Mouse (Mus musculus) limb, embryonic 11.5 days (tissue): Measurements from ENCODE around the gene Gast. TPM values are rescaled to one million over a fixed set of nuclear protein-coding genes. Genes with fewer than 3 reads are reported as not detected.
A peak's percentile ranks its signal among the peaks of the same experiment; 100 is the strongest.
"Not testable (repeated sequence)": the region's sequence is repeated elsewhere in the genome, so short reads cannot be mapped to it uniquely, and the experiment has no call there.

Source experiments
- ATAC-seq: fragments of 200-750 bp; cut with Nextera tagmentation; 2 replicates; pipeline ENCODE4 v1.8.0; 2017; ENCODE audit warnings: low read depth; ENCODE audit not compliant: insufficient number of reproducible peaks, low FRiP score, low TSS enrichment
- DNase-seq: peaks from one replicate; pipeline ENCODE4 v3.0.0-alpha.2; 2015; ENCODE audit warnings: low spot score
- H3K27ac ChIP-seq: fragments of 300-500 bp; sonication (generic); replicated peaks from 2 replicates; pipeline ENCODE4 v1.5.1; 2014; ENCODE audit warnings: low read depth, mild to moderate bottlenecking, low read length
- H3K27me3 ChIP-seq: fragments of 300-500 bp; sonication (generic); 2 replicates; pipeline ENCODE4 v1.6.1; 2014; ENCODE audit warnings: mild to moderate bottlenecking, low read length, mixed read lengths; ENCODE audit not compliant: control insufficient read depth, insufficient read depth
- H3K36me3 ChIP-seq: fragments of 300-500 bp; sonication (generic); 2 replicates; pipeline ENCODE4 v1.6.1; 2014; ENCODE audit warnings: mild to moderate bottlenecking, low read length, moderate library complexity, mixed read lengths; ENCODE audit not compliant: control insufficient read depth, insufficient read depth
- H3K4me1 ChIP-seq: fragments of 300-500 bp; sonication (generic); 2 replicates; pipeline ENCODE4 v1.6.1; 2014; ENCODE audit warnings: low read length, mixed read lengths; ENCODE audit not compliant: control insufficient read depth, insufficient read depth
- H3K4me2 ChIP-seq: fragments of 300-500 bp; sonication (generic); 2 replicates; pipeline ENCODE4 v1.6.1; 2014; ENCODE audit warnings: low read depth, mild to moderate bottlenecking, moderate library complexity; ENCODE audit not compliant: severe bottlenecking
- H3K4me3 ChIP-seq: fragments of 300-500 bp; sonication (generic); 2 replicates; pipeline ENCODE4 v1.5.1; 2014; ENCODE audit warnings: low read depth, low read length
- H3K9ac ChIP-seq: fragments of 300-500 bp; sonication (generic); 2 replicates; pipeline ENCODE4 v1.6.1; 2014; ENCODE audit warnings: mild to moderate bottlenecking, low read length
- H3K9me3 ChIP-seq: fragments of 300-500 bp; sonication (generic); 2 replicates; pipeline ENCODE4 v1.6.1; 2016; ENCODE audit warnings: low read length; ENCODE audit not compliant: control insufficient read depth
- WGBS: fragments of 180-500 bp; shearing (Covaris S2); extraction: QIAGEN DNeasy Blood & Tissue Kit; methylation state at CpG from one replicate; pipeline ENCODE4 v1.1.7; 2014; 5-methylcytosine and 5-hydroxymethylcytosine counted together
- polyA plus RNA-seq: library from polyadenylated mRNA; unstranded; fragments of >200 nt; fragmentation: Nextera tagmentation; extraction: Ambion mirVana; gene quantifications from 2 replicates; pipeline ENCODE4 v1.2.1, GENCODE M21; 2014

The Gast gene
- polyA plus RNA-seq, 1 experiment from 2014 or later, result not detected

GRCm38 (mm10) chr11:100315439-100315838, 18.8 kb upstream of the Gast start:
- Histone ChIP-seq H3K4me1 (no peaks in the 10 kb centered on the region), H3K9me3 (no peaks in the 10 kb centered on the region), H3K27ac (no peak overlapping the region), H3K4me3 (no peak overlapping the region), H3K4me2 (no peak overlapping the region), H3K9ac (no peak overlapping the region), H3K27me3 (no peaks in the 10 kb centered on the region), H3K36me3 (no peaks in the 10 kb centered on the region)
- WGBS, result 83% methylated on average over 5 of the region's 5 CpGs
- DNase-seq (no peak), ATAC-seq (no peak)

DNA sequence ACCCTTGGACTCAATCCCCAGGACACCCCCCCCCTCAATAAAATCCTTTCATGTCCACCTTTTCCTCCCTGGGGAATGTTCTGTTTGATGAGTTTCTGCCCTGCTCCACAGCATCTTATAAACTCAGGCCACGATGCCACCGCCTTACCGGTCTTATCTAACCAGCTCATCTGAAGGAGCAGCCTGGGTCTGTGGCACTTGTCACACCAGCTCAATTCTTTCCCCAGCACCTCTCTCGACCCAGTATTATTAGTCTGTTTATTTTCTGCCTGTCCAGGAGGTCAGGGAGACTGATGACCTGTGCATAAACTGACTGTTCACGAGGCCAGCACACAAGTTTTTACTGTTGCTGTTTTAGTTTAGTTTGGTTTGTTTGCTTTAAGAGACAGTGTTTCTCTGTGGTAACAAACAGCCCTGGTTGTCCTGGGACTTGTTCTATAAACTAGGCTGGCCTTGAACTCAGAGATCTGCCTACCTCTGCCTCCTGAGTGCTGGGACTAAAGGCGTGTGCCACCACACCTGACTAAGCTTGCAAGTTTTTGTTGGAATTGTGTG, 16.3 kb upstream of the Gast start:
- 42% methylated on average over 6 of the region's 6 CpGs for WGBS
- Histone ChIP-seq H3K27me3 (no peaks in the 10 kb centered on the region), H3K4me1 (no peaks in the 10 kb centered on the region), H3K9me3 (no peaks in the 10 kb centered on the region), H3K4me2 (no peak overlapping the region), H3K27ac (no peak overlapping the region), H3K4me3 (no peak overlapping the region), H3K9ac (no peak overlapping the region), H3K36me3 (peaks cover 15% of the 10 kb centered on the region; the same call in 1 of the 2 replicates)
- ATAC-seq (no peak), DNase-seq (no peak)

- H3K4me1 ChIP-seq, result no peaks in the 10 kb centered on the region
- WGBS, result 86% methylated on average over 10 of the region's 10 CpGs
- no peak for ATAC-seq
- H3K9ac ChIP-seq, result no peak overlapping the region; the same call in 1 of the 2 replicates
- no peaks in the 10 kb centered on the region for H3K27me3 ChIP-seq
- H3K27ac ChIP-seq, result no peak overlapping the region
- H3K36me3 ChIP-seq, result peaks cover 15% of the 10 kb centered on the region; the same call in 1 of the 2 replicates
- no peak for DNase-seq
- H3K4me2 ChIP-seq, result peak overlapping the region; percentile 45
- H3K9me3 ChIP-seq, result no peaks in the 10 kb centered on the region
- H3K4me3 ChIP-seq, result peak overlapping the region; percentile 75
Observed at GRCm38 (mm10) chr11:100318529-100319451, 15.4 kb upstream of the Gast start.

GRCm38 (mm10) chr11:100319492-100320171, 14.6 kb upstream of the Gast start, which contains the start of gene Eif1:
Eif1 (plus strand) TSS chr11:100319885.
- H3K27ac ChIP-seq, result peak within 1 kb of the TSS; percentile 96
- WGBS, result under 1% methylated on average over 54 of the region's 58 CpGs
- peak within 1 kb of the TSS; percentile 75 for H3K4me3 ChIP-seq
- peak; percentile 100 for DNase-seq
- no peaks in the 10 kb centered on the region for H3K9me3 ChIP-seq
- peak within 1 kb of the TSS; percentile 77 for H3K4me2 ChIP-seq
- H3K36me3 ChIP-seq, result peaks cover 15% of the 10 kb centered on the region; the same call in 1 of the 2 replicates
- H3K4me1 ChIP-seq, result no peaks in the 10 kb centered on the region
- no peaks in the 10 kb centered on the region for H3K27me3 ChIP-seq
- ATAC-seq, result peak; percentile 89
- peak within 1 kb of the TSS; percentile 88 for H3K9ac ChIP-seq

GRCm38 (mm10) chr11:100320172-100320630, 14.0 kb upstream of the Gast start:
- H3K27me3 ChIP-seq, result no peaks in the 10 kb centered on the region
- H3K27ac ChIP-seq, result peak overlapping the region; percentile 96
- H3K36me3 ChIP-seq, result peaks cover 15% of the 10 kb centered on the region; the same call in 1 of the 2 replicates
- H3K4me2 ChIP-seq, result peak overlapping the region; percentile 77
- H3K9ac ChIP-seq, result peak overlapping the region; percentile 88
- H3K4me3 ChIP-seq, result peak overlapping the region; percentile 75
- WGBS, result under 1% methylated on average over 40 of the region's 40 CpGs
- DNase-seq, result peak; percentile 96
- no peaks in the 10 kb centered on the region for H3K4me1 ChIP-seq
- peak; percentile 84 for ATAC-seq
- H3K9me3 ChIP-seq, result no peaks in the 10 kb centered on the region

DNA sequence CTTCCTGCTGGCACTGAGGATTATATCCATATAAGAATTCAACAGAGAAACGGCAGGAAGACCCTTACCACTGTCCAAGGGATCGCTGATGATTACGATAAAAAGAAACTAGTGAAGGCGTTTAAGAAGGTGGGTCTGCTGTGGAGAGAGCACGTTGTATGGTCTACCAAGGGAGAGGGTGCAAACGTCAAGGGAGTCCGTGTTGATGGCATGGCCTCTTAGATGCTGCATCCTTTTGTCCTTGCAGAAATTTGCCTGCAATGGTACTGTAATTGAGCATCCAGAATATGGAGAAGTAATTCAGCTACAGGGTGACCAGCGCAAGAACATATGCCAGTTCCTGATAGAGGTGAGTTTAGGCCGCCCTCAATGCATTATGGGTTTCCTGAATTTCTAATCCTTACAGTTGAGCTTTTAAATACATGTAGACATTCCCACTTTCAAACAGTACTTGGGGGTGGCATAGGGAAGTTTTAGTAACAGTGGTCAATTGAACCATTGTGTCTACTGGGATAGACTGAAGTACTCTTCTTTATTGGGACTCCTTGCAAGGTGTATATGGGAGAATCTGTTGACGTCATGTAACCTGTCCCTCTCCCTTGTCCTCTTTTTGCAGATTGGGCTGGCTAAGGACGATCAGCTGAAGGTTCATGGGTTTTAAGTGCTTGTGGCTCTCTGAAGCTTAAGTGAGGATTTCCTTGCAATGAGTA, 13.4 kb upstream of the Gast start:
- H3K4me1 ChIP-seq, ATAC-seq, H3K9me3 ChIP-seq, DNase-seq, H3K27me3 ChIP-seq: not testable (repeated sequence)
- Histone ChIP-seq H3K4me3 (peak overlapping the region; percentile 75), H3K9ac (peak overlapping the region; percentile 88), H3K36me3 (peaks cover 15% of the 10 kb centered on the region; the same call in 1 of the 2 replicates), H3K27ac (peak overlapping the region; percentile 96), H3K4me2 (peak overlapping the region; percentile 77)
- 21% methylated on average over 11 of the region's 11 CpGs for WGBS

DNA sequence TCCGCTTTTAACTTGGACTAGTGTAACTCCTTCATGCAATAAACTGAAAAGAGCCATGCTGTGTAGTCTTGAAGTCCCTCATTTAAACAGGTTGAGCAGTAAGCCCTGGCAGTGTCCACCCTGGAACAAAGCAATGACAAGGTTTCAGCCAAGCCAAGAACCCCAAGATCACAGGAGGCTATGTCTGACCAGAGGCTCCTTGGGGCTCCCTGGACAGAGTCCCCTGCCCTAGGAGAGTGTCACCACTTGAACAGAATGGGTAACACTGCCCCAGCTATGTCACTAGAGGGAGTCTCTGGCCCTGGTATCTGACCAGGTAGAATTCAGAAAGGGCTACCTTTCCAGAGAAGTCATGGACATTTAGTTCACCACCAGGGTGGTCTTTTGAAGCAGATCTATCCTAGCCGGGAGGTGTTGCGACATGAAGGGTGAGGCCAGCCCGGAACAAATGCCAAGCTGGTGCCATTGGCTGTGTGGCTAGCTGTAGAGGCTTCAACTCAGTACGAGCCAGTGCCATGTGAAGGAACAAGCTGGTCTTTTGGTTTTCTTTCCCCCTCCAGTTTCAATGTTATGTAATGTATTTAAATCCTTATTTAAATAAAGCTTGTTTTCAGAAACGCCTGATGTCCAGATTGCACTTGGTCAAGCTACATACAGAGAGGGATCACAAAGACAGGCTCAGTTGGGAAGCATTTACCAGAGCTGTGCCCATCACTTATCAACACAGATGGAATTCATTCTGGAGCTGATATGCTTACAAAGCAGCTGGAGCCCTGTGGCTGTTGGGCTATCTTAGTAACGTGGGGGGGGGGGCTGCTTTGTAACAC, 12.5 kb upstream of the Gast start:
- not testable (repeated sequence) for H3K9ac ChIP-seq, DNase-seq, H3K27me3 ChIP-seq, H3K4me1 ChIP-seq, ATAC-seq, H3K27ac ChIP-seq, H3K4me2 ChIP-seq, H3K9me3 ChIP-seq
- Histone ChIP-seq H3K4me3 (peak overlapping the region; percentile 3), H3K36me3 (peaks cover 15% of the 10 kb centered on the region; the same call in 1 of the 2 replicates)
- 83% methylated on average over 7 of the region's 7 CpGs for WGBS
